Mouse (Mus musculus): ENCODE results near the gene Maff.

DNA sequence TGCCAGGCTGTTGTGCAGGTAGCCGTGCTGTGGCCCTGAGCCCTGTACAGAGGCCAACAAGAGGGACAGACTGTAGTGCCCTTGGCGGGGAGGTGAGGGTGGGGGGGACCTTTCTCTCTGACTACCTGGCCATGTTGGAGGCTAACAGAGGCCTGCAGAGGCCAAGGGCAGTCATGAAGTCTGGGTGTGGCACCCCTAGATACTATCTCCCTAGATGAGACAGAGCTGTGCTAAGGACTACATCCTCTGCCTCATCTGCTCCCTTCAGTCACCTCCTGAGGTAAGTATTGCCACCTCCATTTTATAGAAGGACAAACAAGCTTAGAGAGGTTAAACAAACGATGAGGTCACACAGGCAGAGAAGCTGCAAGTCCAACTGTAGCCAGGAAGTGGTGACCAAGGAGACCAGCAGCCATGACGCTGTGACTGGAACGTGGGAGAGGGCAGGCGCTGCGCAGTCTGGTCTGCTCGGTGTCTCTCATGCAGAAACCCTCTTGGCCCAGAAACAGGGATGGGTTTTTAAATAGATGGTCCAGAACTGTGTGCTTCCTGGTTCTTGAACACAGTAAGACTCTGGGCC, 22.5 kb downstream of the Maff start:
- TF ChIP-seq CTCF (IDR thresholded peaks at IDR 0.05; ENCODE audit: low read depth, low read length) (no peak), POLR2A (IDR thresholded peaks at IDR 0.05; ENCODE audit: borderline replicate concordance, low read depth, low read length) (no peak)
